Mouse (Mus musculus) forelimb bud, embryonic 11.5 days (tissue): ENCODE measurements around the gene Fam19a4.

ENCODE experiments used
- DNase-seq: peaks from one replicate; pipeline ENCODE4 v3.0.0-alpha.2; 2012; ENCODE audit warnings: low read depth, low spot score

The Fam19a4 gene

DNA sequence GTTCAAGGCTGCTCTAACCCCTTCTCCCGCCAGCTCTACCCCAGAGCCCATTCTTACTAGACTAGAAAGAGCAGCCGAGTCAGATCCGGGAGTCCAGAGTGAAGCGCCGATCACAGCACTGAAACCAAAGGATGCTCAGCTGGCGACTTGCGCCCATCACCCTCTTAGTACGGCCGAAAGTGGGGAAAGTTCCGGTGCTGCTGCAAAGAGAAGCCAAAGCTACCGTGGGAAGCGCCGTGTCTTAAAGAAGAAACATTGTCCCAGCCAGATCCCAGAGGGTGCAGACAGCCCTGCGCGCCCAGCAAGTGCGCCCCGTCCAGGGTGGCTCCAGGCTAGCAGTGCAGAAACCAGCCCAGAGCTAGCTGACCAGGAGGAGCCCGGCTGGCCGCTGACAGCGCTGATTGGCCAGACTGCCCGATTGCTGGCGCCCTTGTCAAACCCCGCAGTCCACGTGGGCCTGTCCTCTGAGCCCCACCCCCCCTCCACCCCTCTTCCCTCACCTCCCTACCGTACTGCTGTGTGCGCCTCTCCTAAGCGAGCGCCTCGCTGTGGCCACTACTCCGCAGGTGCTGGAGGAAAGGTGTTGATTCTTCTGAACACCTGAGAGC, at the start of gene Fam19a4:
Gene Fam19a4 (minus strand): TSS at position 340 of the 608 bp plus-strand sequence.
- peak; percentile 56 for DNase-seq

DNA sequence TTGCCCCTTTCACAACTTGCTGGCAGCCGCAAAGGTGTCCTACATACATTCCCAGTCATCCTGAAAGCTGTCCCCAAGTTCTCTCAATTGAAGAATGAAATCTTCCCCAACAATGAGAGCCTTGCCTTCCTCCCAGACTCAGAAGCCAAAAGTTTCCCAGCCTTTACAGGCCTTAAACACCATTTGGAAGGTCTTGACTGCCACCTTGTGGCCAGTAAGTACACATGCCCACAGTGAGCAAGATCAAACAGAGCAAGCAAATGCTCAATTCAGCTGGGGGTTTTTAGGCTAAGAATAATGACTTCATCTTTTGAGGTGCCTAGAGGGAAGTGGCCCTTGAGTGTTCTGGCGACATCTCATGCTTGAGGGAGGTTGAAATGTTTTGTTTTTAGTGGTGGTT, 46.6 kb upstream of the Fam19a4 start:
- peak; percentile 83 for DNase-seq

DNA sequence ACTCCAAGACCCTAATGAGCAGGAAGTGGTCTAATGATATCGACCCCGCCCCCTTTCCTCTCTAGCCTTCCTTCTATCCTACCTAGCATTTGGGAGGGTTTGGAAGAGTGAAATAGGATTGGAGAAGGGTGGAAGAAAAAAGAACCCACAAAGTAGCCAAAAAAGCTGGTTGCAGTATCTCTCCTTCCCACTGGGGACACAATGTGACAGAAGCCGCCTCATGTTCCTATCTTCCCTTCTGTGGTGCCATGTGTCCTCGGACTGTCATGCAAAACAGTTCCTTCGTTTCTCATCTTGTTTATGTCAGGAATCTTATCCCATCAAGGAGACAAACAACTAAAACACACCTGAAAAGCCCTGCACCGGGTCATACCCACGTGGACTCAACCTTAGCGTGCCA, 45.9 kb upstream of the Fam19a4 start:
- no peak for DNase-seq

DNA sequence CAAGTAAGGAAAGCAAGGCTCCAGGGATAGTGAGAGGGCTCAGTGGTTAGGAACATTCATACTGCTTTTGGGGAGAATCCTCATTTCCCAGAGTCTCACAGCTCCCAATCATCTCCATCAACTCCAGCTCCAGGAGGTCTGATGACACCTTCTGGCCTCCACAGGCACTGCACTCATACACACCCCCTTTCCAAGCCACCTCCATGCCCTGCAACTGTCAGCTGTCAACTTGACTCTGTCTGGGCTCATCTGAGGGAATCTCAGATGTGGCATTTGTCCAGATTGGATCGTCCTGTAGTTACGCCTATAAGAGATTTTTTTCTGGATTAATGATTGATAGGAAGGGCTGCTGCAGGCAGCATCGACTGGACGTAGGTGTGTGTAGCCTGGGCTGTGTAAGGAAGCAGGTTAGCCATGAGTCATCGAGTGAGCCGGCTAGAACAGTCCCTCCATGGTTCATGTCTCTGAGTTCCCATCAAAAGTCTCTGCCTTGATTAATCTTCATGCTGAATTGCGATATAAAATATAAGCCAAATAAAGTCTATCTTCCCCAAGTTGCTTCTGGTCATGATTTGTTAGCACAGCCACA, 44.1 kb upstream of the Fam19a4 start:
- DNase-seq = no peak

DNA sequence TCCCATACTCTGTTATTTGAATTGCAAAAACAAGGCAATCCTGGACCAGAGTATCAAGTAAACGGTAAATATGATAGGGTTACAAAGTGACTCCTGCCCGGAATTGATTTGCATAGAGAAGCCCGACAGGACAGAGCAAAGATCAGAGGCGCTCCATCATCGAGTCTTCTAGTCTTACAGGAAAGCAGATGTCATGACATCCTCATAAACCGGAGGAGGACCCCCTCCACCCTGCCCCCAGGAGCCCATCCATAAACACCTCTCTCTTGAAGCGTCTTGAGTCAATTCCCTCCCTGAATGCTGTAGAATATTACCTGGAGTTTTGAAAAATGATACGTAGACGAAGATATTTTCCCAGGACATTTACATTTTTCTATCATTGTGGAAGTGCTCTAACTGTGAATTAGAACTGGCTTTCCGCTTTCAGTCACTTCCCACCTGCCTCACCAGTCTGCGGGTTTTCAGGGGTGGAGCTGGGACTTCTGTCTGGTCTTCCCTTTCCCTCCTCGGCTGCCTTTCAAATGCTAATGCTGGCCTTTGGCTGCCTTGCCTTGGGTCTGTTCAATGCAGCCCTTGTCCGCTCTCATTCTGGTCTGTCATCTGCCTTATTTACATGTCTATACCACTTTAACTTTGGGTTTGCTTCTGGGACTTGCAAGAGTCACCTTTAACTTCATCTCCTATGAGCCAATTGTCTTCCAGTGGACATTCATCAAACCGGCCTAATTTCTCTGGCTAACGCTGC, 41.9 kb upstream of the Fam19a4 start:
- DNase-seq = no peak

DNA sequence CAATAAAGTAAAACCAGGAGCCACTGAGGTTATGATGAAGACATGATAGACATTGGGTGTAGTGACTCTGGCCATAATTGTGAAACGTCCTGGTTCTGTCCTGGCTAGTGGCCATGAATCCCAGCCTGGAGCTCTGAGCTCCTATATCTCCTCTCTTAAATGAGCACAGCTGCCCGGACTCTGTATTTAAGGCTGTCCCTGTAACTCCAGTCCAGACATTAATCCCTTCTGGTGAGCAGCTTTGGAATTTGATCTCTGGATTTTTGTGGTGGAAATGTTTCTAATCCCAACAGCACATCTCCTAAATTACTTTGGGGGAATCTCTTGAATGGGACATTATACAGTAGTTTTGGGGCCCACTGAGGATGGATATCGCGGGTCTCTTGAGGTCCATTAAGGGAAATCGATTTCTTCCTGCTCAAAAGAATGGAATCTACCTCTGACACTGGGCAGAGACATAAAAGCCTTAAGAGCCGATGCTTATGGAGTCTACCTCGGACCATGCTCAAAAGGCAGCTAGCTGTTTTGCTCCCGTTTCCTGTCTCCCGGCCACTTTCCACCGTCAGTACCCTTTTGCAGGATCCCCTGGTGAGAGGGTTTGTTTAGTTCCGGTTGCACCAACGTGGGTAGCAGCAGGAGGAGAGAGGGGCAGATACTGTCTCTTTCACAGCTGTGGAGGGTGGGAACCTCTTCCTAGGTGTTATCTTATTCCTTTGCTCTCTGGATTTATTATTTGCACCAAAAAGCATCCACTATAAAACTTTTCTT, 41.2 kb upstream of the Fam19a4 start:
- no peak for DNase-seq

DNA sequence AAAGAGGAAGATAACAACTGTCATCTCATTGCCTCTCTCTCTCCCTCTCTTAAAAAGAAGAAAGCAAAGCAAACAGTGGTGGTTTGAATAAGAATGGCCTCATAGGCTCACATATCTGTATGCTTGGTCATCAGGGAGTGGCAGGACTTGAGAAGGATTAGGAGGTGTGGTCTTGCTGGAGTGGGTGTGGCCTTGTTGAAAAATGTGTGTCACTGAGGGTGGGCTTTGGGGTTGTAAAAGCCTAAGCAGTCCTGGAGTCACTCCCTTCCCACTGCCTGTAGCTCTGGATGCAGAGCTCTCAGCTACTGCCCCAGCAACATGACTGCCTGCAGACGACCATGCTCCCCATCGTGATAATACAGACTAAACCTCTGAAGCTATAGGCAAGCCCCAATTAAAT, 22.1 kb upstream of the Fam19a4 start:
- no peak for DNase-seq

DNA sequence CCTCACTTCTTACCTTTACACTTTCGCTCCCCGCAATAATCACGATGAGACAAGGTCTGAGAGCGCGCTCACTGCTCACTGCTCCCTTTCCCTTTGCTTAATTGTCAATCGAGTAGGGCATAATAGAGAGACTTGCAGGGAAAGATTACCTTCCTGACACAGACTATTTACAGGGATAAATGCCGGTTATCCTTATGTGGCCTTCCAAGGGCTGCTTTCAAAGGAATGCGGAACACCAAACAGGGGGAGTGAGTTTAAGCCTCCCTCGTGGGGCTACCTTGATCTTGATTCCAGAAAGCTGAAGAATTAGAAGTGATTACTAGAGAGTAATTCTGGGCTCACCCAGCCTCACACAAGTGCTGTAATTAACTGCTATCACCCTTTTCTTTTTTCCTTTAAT, 19.8 kb upstream of the Fam19a4 start:
- DNase-seq = no peak

DNA sequence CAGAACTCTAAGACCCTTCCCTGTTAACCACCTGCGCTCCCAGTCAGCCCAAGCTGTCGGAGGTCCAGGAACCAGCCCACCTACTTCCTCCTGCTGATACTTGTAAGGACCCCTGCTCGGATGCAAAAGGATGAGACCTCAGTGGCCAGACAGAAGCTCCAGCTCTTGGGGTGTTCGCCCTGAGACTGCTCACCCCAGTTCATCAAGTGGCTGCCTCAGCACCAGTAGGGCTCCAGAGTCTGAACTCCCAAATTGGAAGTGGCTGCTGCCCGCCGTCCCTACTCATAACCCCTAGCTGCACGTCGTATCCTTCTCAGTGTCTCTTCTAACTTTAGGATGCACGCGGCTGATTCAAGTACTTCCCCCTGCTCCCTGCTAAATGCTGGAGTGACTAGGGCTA, 614 bp downstream of the Fam19a4 start:
- DNase-seq = no peak

DNA sequence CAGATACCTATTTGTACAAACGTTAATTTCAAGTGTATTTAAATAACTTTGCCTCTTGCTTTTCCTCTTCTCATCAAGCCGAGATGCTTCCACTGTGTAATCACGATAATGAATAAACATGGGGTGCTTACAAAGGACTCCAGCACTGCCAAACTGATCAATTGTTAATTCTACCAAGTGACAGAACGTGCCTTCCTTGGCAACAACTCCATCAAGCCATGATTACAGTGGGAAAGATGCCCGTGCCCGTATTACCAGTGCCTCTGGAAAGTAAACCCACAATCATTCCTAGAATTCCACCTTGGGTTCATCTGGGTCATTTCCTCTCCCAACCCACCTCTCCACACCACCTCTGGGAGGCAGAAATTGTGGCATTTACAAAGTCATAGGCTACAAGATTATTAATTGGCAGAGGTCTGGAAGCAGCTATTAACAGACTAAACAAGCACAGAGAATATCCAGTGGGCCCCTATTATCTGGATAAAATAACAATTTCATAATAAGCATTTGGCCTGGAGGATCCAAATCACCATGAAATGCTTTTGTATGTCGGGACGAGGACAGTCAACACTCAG, 7.9 kb downstream of the Fam19a4 start:
- DNase-seq = no peak

DNA sequence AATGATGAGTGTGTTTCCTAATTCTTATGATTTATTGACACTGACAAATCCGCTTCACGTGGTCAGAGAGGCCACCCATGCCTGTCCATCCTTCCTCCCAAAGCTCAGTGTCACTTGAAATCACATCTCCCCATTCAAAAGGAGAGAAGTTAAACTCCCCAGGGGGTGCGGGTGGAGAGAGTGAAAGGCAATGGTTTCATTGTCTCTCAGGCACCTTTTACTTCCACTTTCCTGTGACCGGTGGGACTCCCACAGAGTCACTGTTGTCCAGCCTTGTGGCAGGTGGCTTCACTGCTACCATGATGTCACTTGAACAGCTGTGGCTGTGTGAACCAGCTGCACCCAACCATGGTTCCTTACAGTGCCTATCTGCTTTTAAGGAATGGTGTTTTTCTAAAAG, 11.8 kb downstream of the Fam19a4 start:
- DNase-seq = no peak

DNA sequence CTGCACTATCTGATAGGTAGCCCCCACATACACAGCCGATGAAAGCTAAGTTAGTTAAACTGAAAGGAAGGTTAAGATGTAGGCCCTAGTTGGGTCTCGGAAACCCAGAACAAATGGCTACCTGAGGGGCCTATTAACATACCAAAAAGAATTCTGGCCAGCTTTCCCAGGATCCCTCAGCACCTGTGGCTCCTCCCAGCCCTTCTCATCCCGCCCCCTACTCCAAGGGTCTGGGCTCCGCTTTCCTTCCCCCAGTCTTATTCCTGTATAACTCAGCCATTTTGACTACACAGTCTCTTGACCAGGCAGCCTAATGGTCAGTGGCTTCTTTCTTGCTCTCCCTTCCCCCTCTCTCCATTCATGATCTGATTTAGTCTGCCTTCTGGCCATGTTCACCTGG, 13.7 kb downstream of the Fam19a4 start:
- no peak for DNase-seq

DNA sequence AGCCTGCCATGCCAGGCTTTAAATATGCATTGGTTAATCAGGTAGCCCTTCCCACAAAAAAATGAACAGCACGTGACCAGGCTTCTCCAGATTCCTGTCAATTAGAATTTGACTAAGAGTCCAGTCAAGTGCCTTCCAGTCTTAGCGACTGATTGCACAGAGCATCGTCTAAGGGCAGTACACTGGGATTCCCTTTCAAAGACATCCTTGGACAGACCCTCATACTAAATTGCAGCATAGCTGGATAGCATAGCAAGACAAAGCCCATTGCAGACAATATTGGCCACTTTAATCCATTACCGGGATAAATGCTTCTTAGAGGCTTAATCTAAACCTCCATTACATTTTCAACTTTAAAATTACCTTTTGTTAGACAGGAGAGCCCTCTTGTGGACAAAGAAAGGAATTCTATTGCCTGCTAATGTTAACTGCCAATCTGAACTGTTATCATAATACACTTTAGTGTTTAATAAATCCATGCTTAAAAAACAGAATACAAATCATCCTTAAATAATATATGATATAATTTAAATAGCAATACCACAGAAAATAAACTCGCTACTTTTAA, 33.0 kb downstream of the Fam19a4 start:
- peak; percentile 49 for DNase-seq

DNA sequence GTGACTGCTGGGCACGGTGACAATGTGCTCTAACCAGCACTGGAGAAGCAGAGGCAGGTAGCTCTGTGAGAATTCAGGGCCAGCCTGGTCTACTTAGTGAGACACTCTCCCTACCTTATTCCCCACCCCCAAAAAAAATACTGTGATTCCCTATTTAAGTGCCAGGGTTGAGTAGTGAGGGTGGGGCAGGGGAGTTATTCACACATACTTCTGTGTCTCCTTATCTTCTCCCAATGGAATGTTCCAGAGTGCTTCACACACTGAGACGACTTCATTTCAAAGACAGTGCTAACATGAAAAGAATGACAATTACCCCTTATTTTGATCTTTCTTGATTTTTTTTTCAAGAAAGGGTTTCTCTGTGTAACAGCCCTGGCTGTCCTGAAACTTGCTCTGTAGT, 40.9 kb downstream of the Fam19a4 start:
- no peak for DNase-seq

DNA sequence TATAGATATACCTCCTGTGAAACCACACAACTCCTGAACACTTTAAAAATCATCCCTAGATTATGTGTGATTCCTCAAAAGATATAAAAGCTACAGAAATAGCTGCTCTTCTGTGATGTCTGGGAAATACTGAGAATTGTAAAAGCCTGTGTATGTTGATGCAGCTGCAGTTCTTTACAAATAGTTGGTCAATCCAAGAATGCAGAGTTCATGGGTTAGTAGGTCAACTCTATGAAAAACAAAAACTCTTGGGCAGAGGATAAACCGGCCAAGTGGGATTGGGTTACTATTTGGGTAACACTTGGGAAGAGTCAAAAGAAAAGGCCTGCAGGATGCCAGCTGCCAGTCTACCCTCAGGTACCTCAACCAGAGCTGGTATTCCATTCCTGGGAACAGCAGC, 43.5 kb downstream of the Fam19a4 start:
- no peak for DNase-seq

DNA sequence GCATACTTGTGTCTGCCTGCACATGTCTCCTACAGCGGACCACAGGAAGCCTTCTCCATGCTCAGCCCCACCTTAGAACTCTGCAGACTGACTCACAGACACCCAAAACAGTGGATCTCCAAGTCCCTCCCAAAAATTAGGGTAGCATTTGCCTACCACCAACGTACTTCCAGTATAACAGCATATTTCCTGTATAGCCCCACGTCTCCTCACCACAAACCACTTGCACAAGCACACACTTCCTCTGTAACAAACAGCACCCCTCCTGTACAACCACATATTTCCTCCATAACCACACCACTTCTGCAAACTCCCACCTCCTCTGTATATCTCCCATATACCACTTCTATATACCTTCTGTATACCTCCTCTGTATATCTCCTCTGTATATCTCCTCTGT, 44.2 kb downstream of the Fam19a4 start:
- no peak for DNase-seq

DNA sequence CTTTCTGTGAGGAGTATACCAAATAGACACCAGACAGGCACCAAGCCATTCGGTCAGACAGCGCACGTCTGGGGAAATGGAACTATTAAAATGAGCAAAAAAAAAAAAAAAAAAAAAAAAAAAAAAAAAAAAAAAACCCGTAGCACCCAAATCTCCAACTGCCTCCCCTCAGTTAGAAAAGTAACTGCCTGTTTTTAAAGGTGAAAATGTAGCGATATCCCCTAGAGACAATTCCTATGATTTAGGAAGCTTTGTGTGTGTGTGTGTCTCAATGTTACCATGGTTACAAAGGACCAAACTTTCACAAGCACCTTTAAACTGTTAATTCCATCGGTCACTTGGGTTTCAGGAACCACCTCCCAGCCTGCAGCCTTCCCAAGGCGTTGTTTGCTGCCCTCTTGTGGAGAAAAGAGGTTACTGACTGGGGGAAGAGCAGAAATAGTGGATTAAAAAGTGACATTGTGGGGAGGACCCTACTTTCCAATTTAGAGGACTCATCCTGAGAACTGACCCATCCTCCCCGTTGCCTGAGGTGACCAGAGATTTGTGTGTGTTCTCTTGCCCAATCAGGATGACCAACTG, 53.6 kb downstream of the Fam19a4 start:
- DNase-seq = peak; percentile 75

DNA sequence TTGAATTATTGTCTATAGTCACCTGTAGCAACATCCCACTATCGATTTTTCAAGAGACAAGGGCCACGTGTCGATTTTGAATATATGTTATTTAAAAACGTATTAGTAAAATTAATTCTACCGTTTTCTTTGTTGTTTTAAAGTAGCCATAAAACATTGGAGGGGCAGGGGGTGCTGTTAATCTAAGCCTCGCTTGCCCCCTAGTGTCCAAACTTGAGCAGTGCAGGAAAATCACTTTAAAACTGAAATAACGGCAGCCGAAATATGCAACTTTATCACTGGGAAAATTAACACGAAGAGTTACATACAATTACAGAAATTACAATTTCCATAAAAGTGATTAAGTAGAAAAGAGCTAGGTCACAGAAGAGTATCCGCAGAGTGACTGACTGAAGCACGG, 55.2 kb downstream of the Fam19a4 start:
- DNase-seq = peak; percentile 24

DNA sequence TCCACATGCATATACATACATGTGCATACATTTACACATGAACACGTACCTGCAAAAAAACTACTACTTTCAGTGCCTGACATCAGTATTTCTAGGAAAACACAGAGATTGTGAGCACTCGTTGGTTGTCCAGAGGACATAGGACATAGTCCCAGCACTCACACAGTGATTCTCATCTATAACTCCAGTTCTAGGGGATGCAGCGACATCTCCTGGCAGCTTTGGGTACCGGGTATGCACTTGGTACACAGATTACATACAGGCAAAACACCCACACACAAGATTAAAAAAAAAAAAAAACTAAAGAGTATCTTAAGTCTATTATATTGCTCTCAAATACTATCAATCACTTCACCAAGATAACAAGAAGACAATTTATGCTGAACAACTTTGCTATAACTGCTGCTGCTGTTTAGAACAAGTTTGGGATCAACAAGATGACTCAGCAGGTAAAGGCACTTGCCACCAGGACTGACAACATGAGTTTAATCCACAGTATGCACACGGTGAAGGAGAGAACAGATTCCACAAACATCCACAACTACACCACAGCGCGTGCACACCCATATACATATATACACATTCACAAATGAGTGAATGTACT, 64.6 kb downstream of the Fam19a4 start:
- no peak for DNase-seq

DNA sequence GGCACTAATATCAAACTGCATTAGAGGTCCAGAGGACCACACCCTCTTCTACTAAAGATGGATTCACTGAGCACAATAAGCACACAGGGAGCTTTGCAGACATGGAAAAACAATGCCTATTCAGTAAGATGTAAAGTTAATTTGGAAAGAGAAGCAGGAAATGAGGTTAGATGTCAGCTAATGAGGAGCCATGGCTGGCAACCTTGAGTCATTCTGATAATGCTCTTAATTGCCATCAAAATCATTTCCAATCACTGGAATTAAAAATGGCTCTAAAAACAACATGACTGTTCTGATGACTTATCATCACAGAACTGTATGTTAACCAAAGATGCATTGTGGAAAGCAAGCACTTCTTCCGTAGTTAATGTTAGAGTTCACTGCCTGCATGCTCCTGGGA, 68.5 kb downstream of the Fam19a4 start:
- no peak for DNase-seq

DNA sequence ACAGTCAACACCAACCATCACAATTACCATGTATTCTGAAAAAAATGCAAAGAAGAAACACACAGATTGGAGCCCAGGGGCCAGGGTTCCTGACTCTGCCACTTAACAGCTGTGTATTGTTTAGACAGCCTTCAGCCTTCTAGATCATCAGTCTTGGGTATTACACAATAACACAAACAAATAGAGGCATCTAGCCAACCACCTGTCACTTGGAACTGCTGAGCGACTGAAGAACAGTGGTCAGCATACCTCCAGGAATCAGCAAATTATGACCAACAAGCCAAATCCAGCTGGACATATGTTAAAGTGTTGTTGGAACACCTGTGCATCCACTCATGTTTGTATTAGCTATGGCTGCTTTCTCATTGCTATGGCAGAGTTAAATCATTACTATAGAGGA, 82.7 kb downstream of the Fam19a4 start:
- no peak for DNase-seq
